Mouse (Mus musculus): Measurements from ENCODE around the gene Tmem63b. TPM values are rescaled to one million over a fixed set of nuclear protein-coding genes. Genes with fewer than 3 reads are reported as not detected.

Tmem63b gene
- polyA plus RNA-seq, 1 experiment from 2014 or later, result 40.9 TPM

DNA sequence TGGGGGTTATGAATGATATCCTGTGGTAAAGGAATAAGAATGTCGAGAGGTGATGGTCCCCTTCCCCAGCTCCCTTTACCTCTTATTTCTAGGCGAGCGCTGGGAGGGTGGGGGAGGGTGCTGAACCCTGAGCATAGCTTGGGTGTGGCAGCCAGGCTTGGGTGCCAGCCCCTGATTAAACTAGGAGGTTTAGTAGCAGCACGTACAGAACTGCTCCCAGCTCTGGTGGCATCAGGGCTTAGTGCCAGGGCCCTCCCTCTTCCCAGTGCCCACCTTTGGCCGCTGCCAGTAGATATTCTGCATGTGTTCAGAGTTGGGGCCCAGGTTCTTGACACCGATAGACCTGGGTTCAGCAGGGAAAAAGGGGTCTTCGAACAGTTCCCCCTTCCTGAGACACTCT is 33.5 kb downstream of the Tmem63b start:
- no peak overlapping the region for H3K9ac ChIP-seq (ENCODE audit: low read length)
- H3K27ac ChIP-seq (replicated peaks), result no peak overlapping the region
- no peak overlapping the region for H3K4me3 ChIP-seq (ENCODE audit: low read depth, low read length)
- no peaks in the 10 kb centered on the region for H3K27me3 ChIP-seq (ENCODE audit: control insufficient read depth, insufficient read depth, low read length)
- H3K36me3 ChIP-seq (ENCODE audit: control insufficient read depth, insufficient read depth, low read length), result no peaks in the 10 kb centered on the region
- DNase-seq (ENCODE audit: low spot score) (no peak), ATAC-seq (ENCODE audit: low FRiP score, low TSS enrichment) (no peak)
- TF ChIP-seq CTCF (IDR thresholded peaks at IDR 0.05; ENCODE audit: low read depth), result no peak
- TF ChIP-seq EP300 (optimal IDR thresholded peaks at IDR 0.05), result no peak
- H3K4me2 ChIP-seq (replicated peaks; ENCODE audit: low read depth), result no peak overlapping the region
- WGBS, result 66% methylated on average over 7 of the region's 7 CpGs
- no peaks in the 10 kb centered on the region for H3K9me3 ChIP-seq (ENCODE audit: control insufficient read depth, low read length)
- H3K4me1 ChIP-seq (replicated peaks; ENCODE audit: control insufficient read depth, insufficient read depth), result no peaks in the 10 kb centered on the region

DNA sequence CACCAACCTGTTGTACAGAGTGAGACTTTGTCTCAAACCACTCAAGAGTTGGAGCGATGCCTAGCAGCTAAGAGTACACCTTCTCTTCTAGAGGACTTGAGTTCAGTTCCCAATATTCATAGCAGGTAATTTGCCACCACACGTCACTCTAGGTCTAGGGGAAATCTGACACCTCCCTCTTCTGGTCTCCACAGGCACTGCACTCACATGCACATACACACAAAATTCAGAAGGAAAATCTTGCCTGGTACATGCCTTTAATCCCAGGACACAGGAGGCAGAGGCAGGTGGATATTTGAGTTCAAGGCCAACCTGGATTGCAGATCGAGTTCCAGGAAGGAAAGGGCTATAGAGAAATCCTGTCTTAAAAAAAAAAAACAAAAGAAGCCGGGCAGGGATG is 42.5 kb downstream of the Tmem63b start:
- Histone ChIP-seq H3K27me3 (ENCODE audit: control insufficient read depth, insufficient read depth, low read length) (no peaks in the 10 kb centered on the region), H3K4me2 (replicated peaks; ENCODE audit: low read depth) (no peak overlapping the region), H3K9ac (ENCODE audit: low read length) (no peak overlapping the region), H3K27ac (replicated peaks) (no peak overlapping the region), H3K4me1 (replicated peaks; ENCODE audit: control insufficient read depth, insufficient read depth) (no peaks in the 10 kb centered on the region), H3K36me3 (ENCODE audit: control insufficient read depth, insufficient read depth, low read length) (no peaks in the 10 kb centered on the region), H3K9me3 (ENCODE audit: control insufficient read depth, low read length) (no peaks in the 10 kb centered on the region), H3K4me3 (ENCODE audit: low read depth, low read length) (no peak overlapping the region)
- ATAC-seq (ENCODE audit: low FRiP score, low TSS enrichment) (no peak), DNase-seq (ENCODE audit: low spot score) (no peak)
- 95% methylated on average over 4 of the region's 4 CpGs for WGBS
- TF ChIP-seq EP300 (optimal IDR thresholded peaks at IDR 0.05), result no peak
- peak; percentile 37 for TF ChIP-seq CTCF (IDR thresholded peaks at IDR 0.05; ENCODE audit: low read depth)

DNA sequence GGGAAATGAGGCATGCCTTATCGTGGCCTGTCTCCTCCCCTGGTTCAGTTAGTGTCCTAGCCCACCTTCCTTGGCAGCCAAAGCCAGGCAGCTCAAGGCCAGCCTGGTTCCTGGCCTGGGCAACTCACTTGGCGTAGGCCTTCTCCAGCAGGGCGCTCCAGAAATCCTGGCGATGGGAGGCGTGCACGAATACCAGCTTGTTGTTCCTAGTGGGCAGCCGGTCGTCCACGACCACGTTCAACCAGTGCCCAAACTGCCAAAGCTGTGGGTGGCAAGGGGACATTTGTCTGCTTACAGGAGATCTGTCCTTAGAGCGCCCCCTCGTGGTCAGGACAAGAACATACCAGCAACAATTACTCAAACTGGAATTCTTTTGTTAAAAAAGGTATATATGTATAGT is 44.0 kb downstream of the Tmem63b start:
- Histone ChIP-seq H3K9me3 (ENCODE audit: control insufficient read depth, low read length) (no peaks in the 10 kb centered on the region), H3K4me1 (replicated peaks; ENCODE audit: control insufficient read depth, insufficient read depth) (no peaks in the 10 kb centered on the region), H3K27ac (replicated peaks) (no peak overlapping the region), H3K36me3 (ENCODE audit: control insufficient read depth, insufficient read depth, low read length) (no peaks in the 10 kb centered on the region), H3K4me3 (ENCODE audit: low read depth, low read length) (no peak overlapping the region), H3K4me2 (replicated peaks; ENCODE audit: low read depth) (no peak overlapping the region), H3K27me3 (ENCODE audit: control insufficient read depth, insufficient read depth, low read length) (no peaks in the 10 kb centered on the region), H3K9ac (ENCODE audit: low read length) (no peak overlapping the region)
- TF ChIP-seq CTCF (IDR thresholded peaks at IDR 0.05; ENCODE audit: low read depth) (peak; percentile 88), EP300 (optimal IDR thresholded peaks at IDR 0.05) (no peak)
- DNase-seq (ENCODE audit: low spot score), result peak; percentile 75
- WGBS, result 26% methylated on average over 12 of the region's 12 CpGs
- ATAC-seq (ENCODE audit: low FRiP score, low TSS enrichment), result peak; percentile 42; the same call in 1 of the 2 replicates

DNA sequence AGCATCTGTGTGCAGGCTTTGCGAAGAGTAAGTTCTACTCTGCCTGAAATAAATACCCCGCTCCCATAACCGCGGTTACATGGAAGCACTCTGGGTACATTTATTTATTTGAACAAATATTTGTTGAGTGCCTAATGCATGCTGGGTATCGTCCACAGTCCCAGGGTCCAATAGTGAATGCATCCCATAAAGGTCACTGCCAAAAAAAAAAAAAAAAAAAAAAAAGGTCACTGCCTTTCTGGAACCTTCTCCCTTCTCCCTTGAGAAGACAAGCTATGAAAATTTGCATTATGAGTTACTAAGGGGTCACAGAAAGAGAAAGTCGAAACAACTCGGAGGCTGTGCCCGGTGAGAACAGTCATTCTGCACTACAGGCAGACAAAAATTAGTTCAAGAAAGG is 44.7 kb downstream of the Tmem63b start:
- Histone ChIP-seq H3K4me1 (replicated peaks; ENCODE audit: control insufficient read depth, insufficient read depth) (no peaks in the 10 kb centered on the region), H3K27me3 (ENCODE audit: control insufficient read depth, insufficient read depth, low read length) (no peaks in the 10 kb centered on the region), H3K9me3 (ENCODE audit: control insufficient read depth, low read length) (no peaks in the 10 kb centered on the region), H3K36me3 (ENCODE audit: control insufficient read depth, insufficient read depth, low read length) (no peaks in the 10 kb centered on the region), H3K4me3 (ENCODE audit: low read depth, low read length) (no peak overlapping the region), H3K27ac (replicated peaks) (no peak overlapping the region), H3K4me2 (replicated peaks; ENCODE audit: low read depth) (no peak overlapping the region), H3K9ac (ENCODE audit: low read length) (no peak overlapping the region)
- TF ChIP-seq EP300 (optimal IDR thresholded peaks at IDR 0.05) (no peak), CTCF (IDR thresholded peaks at IDR 0.05; ENCODE audit: low read depth) (no peak)
- WGBS, result 78% methylated on average over 8 of the region's 8 CpGs
- ATAC-seq (ENCODE audit: low FRiP score, low TSS enrichment) (no peak), DNase-seq (ENCODE audit: low spot score) (no peak)

DNA sequence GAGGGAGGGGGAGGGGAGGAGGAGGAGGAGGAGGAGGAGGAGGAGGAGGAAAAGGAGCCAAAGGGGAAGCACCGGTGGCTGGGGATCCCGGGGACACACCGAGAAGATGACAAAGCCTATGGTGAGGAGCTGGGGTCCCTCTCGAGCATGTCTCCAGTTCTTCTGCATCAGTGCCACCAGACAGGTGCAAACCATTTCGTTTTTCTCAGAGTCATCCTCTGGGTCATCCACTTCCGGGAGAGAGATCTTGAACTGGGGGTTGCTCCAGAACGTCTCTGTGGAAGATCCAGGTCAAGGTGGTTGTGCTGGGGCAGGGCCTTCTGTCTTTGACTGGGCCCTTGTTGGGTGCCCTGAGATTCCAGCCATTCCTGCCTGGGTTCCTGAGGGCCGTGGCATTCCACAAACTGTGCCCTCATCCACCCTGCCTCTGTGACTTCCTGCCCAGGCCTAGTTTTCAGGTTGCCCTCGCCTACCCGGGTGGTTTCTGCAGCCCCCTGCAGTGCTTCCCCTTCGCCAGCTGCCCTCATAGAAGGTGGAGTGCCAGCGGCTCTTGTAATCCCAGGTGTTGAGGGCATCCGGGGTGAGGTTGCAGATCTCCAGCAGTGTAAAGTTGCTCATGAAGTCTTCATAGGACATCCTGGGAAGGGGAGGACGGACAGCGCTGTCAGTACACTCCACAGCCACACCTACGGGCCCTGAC is 48.0 kb downstream of the Tmem63b start:
- TF ChIP-seq CTCF (IDR thresholded peaks at IDR 0.05; ENCODE audit: low read depth) (no peak), EP300 (optimal IDR thresholded peaks at IDR 0.05) (no peak)
- Histone ChIP-seq H3K9ac (ENCODE audit: low read length) (no peak overlapping the region), H3K36me3 (ENCODE audit: control insufficient read depth, insufficient read depth, low read length) (no peaks in the 10 kb centered on the region), H3K27ac (replicated peaks) (no peak overlapping the region), H3K4me3 (ENCODE audit: low read depth, low read length) (no peak overlapping the region), H3K4me2 (replicated peaks; ENCODE audit: low read depth) (no peak overlapping the region), H3K27me3 (ENCODE audit: control insufficient read depth, insufficient read depth, low read length) (no peaks in the 10 kb centered on the region), H3K9me3 (ENCODE audit: control insufficient read depth, low read length) (no peaks in the 10 kb centered on the region), H3K4me1 (replicated peaks; ENCODE audit: control insufficient read depth, insufficient read depth) (no peaks in the 10 kb centered on the region)
- DNase-seq (ENCODE audit: low spot score), result no peak
- no peak for ATAC-seq (ENCODE audit: low FRiP score, low TSS enrichment)
- 72% methylated on average over 16 of the region's 16 CpGs for WGBS

DNA sequence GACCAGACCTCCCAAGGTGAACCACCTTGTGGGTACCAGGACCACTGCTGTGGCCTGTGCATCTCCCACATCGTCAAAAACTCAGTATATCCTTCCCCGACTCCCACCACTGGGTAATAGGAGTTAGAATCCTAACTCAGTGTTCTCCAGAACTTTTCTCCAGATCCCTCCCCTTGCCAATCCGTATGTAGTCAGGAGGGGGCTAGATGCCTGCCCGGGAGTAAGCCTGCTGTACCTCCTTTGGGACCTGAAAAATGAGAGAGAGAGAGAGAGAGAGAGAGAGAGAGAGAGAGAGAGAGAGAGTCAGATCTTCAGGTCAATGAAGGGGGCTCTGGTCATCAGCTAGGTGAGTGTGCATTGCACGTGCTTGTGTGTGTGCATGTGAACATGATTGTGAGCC is 52.7 kb downstream of the Tmem63b start:
- Histone ChIP-seq H3K9me3 (ENCODE audit: control insufficient read depth, low read length) (no peaks in the 10 kb centered on the region), H3K27me3 (ENCODE audit: control insufficient read depth, insufficient read depth, low read length) (no peaks in the 10 kb centered on the region), H3K4me3 (ENCODE audit: low read depth, low read length) (no peak overlapping the region), H3K4me2 (replicated peaks; ENCODE audit: low read depth) (no peak overlapping the region), H3K27ac (replicated peaks) (no peak overlapping the region), H3K9ac (ENCODE audit: low read length) (no peak overlapping the region), H3K4me1 (replicated peaks; ENCODE audit: control insufficient read depth, insufficient read depth) (peaks cover 4% of the 10 kb centered on the region; the same call in 1 of the 2 replicates), H3K36me3 (ENCODE audit: control insufficient read depth, insufficient read depth, low read length) (no peaks in the 10 kb centered on the region)
- no peak for DNase-seq (ENCODE audit: low spot score)
- TF ChIP-seq EP300 (optimal IDR thresholded peaks at IDR 0.05) (no peak), CTCF (IDR thresholded peaks at IDR 0.05; ENCODE audit: low read depth) (no peak)
- ATAC-seq (ENCODE audit: low FRiP score, low TSS enrichment), result no peak
- WGBS, result 80% methylated on average over 5 of the region's 5 CpGs

Data from stomach, postnatal 0 days (tissue).